Mouse (Mus musculus): Measurements from ENCODE around the gene Fmo3. TPM values are rescaled to one million over a fixed set of nuclear protein-coding genes. Genes with fewer than 3 reads are reported as not detected.

Fmo3 gene
- total RNA-seq, 1 experiment from 2014 or later = not detected

DNA sequence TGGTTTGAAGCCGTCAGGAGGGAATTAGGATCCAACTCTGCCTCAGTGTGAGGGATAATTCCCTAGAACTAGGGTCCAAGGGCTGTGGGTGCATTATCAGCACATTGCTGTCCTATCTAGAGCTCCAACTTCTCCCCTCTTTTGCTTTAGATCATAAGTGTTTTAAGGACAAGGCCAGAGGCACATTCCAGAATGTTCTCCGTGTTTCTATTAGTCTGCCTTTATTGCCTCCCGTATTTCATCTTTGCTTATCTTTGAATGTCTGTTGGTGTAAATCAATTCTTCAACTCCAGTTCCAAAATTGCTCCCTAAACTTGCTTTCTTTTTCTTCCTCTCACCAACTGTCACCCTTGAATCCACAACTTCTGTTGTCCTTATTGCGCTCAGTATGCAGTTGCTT, 51.9 kb downstream of the Fmo3 start:
- no peak for ATAC-seq (ENCODE audit: extremely low read depth, insufficient number of reproducible peaks, low FRiP score, poor library complexity, severe bottlenecking)

DNA sequence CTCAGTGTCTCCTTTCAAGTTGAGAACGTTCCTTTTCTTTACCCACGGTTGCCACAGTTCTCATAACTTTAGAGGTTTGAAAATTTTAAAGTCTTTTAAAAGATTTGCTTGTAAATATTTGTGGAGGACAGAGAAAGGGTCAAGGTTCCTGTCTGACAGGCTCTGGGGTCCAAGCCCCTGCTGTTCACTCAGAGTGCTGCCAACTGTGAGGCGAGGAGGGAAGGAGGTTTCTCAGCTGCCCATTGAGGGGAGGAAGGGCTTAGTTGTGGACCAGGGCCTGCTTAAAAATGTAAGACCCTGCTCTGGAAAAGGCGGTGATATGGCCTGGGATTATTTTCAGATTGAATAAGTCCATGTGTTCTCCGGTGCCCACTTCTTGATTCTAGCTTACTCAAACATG, 52.4 kb downstream of the Fmo3 start:
- no peak for ATAC-seq (ENCODE audit: extremely low read depth, insufficient number of reproducible peaks, low FRiP score, poor library complexity, severe bottlenecking)

DNA sequence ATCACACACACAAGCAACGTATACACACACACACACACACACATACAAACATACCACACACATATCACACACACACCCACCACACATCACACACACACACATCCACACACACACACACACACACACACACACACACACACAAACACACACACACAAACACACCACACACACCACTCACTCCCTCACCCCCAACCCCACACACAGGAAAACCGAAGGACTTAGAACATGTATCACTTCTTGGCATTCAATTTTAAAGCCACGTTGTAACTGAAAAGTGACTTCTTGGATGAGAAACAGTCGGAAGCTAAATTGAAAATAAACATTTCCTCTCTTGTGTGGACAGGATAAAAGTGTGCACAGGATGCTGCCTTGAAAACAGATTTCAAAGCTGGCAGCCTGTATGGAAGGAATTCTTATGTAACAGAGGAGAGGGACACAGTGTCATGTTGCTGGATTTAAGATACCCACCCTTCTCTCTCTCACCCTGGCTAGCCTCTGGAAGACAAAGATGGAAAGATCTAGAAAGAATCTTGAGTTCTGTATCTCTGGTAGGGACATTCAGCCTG, 52.9 kb downstream of the Fmo3 start:
- no peak for ATAC-seq (ENCODE audit: extremely low read depth, insufficient number of reproducible peaks, low FRiP score, poor library complexity, severe bottlenecking)

DNA sequence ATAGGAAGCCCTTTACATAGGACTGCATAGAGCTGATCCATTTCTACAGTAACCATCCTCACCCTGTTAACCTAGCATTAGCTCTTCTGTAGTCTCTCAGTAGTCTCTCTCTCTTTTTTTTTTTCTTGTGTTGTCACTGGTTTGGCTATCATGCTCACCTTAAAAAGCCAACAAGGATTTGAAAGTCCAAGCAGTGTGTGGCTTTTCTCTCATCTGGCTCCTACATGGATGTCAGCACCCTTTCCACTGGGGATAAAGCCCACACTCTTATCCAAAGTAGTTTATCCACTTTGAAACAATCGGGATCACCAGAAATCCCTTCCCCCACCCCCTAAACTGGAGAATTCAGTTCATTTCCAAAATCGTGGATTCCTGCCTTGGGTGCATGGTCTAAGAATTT, 53.7 kb downstream of the Fmo3 start:
- no peak for ATAC-seq (ENCODE audit: extremely low read depth, insufficient number of reproducible peaks, low FRiP score, poor library complexity, severe bottlenecking)

DNA sequence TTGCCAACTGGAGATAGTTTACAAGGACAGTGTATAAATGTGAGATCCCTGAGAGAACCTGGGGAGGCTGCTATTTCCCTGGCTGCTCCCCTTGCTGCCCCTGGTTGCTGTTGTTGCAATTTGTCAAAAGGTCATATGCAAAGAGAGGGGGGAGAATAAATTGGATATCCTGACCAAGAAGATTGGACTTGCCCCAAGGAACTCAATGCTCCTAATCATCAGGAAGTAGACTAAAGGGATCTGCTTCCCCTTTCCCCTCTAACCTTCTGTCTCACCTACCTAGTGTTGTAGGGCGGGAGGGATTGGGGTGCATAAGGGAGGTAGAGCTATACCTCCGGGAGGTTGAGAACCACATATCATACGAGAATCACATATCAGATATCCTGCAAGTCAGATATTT, 55.2 kb downstream of the Fmo3 start:
- ATAC-seq (ENCODE audit: extremely low read depth, insufficient number of reproducible peaks, low FRiP score, poor library complexity, severe bottlenecking) = no peak

DNA sequence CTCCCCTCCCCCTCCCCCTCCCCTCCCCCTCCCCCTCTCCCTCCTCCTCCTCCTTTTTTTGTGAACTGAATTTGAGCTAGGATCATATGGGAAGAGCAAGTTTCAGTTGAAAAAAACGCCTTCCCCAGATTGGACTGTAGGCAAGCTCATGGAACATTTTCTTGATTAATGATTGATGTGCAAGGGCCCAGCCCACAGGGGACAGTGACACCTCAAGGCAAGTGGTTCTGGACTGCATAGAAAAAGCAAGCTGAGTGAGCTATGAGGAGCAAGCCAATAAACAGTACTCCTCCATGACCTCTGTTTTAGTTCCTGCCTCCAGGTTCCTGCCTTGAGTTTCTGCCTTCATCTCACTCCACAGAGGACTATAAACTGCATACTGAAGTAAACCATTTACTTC, 59.2 kb downstream of the Fmo3 start:
- ATAC-seq (ENCODE audit: extremely low read depth, insufficient number of reproducible peaks, low FRiP score, poor library complexity, severe bottlenecking) = no peak

DNA sequence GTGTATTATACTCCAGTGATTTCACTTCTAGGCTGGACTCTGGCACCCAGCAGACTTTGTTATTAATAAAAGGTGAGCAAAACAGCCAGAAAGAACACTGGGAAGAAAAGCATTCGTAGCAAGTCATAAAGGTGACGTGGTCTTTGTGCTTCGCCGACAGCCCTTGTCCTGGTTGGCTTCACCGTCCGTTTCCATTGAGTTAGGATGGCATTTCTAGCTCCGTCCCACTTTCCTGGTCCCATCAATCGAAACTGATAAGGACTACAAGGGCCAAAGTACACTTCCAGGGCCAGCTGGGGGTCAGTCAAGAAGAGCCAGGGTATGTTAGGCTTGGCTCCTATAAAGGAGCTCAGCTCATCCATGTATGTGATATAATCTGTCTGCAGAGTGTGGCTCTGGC, 67.7 kb downstream of the Fmo3 start:
- no peak for ATAC-seq (ENCODE audit: extremely low read depth, insufficient number of reproducible peaks, low FRiP score, poor library complexity, severe bottlenecking)

DNA sequence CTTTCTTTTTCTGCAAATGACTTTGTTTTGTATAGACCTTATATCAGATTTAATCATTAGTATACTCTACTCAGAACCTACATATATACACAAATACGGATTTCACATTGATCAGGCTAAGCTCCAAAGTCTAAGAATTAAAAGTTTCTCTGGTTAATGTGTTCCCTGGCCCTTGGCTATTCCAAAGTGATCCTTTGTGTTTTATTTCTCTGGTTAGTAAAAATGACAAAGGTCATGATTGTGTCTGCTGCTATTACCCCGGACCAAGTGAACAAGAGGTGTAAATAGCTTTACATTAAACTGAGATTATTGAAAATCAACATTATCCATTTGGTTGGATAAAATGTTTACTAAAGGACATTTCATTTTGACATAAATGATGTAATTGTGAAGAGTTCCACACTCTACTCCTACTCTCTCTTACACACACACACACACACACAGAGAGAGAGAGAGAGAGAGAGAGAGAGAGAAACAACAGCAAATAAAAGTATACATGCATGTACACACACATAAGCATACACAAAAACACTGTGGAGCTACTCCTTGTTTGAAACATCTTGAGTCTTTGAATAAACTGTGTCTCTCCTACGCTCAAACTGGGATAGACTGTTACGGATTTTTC, 69.3 kb downstream of the Fmo3 start:
- ATAC-seq (ENCODE audit: extremely low read depth, insufficient number of reproducible peaks, low FRiP score, poor library complexity, severe bottlenecking) = no peak

DNA sequence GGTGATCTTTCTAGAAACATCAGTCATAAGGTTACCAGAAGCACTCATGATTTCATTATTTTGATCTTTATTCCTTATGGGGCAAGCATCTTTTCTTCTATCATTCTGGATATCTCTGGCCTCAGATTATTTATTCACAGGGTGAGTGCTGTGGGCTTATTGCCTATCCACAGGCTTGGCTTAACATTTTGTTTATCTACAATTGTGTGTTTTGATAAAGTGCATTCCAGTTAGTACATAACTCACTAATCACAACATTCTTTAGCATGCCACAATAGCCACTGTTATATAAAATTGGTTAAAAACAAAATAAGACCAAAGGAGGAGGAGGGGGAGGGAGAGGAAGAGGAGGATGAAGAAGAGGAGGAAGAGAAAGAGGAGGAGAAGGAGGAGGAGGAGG, 72.2 kb downstream of the Fmo3 start:
- ATAC-seq (ENCODE audit: extremely low read depth, insufficient number of reproducible peaks, low FRiP score, poor library complexity, severe bottlenecking) = no peak

Other genes starting within 250 kb of the Fmo3 start
- gene Prrc2c, start 244.0 kb downstream of the Fmo3 start, total RNA-seq (2017) = 209 and 237 TPM in 2 replicates
- 0.25 TPM in 1 of 2 replicates, not detected in the other for gene Fmo4, start 170.6 kb downstream of the Fmo3 start, total RNA-seq (2017)
- gene Fmo1, start 117.9 kb downstream of the Fmo3 start, total RNA-seq (2017) = 0.61 TPM in 1 of 2 replicates, not detected in the other
- gene Fmo2, start 85.8 kb downstream of the Fmo3 start, total RNA-seq (2017) = 0.12 TPM in 1 of 2 replicates, not detected in the other
- gene Fmo6, start 47.0 kb downstream of the Fmo3 start, total RNA-seq (2017) = not detected in 2 replicates
- gene Mroh9, start 101.1 kb upstream of the Fmo3 start, total RNA-seq (2017) = not detected in 2 replicates

All from neutrophil, adult 5-6 weeks (primary cell).